Mouse (Mus musculus) layer of hippocampus, postnatal 10 days (tissue): ENCODE measurements around the gene Hist1h2be. TPM values are rescaled to one million over a fixed set of nuclear protein-coding genes. Genes with fewer than 3 reads are reported as not detected.

ENCODE experiments used
- DNase-seq, 2 experiments: peaks; one replicate each; pipeline ENCODE4 v3.0.0; 2021; ENCODE audit warnings: low spot score in 2 of 2
- long read RNA-seq: library from polyadenylated mRNA; stranded (forward); transcript quantifications from one replicate; pipeline ENCODE4 v2.0.0, GENCODE M21; 2023
- total RNA-seq, 2 experiments: library from RNA; stranded (reverse); gene quantifications; 2 replicates each; pipeline ENCODE4 v1.2.3; 2021

Hist1h2be gene
- total RNA-seq, result 1 to 10 TPM; 6.7 to 8.4 TPM
- long read RNA-seq, partial matches to known transcripts, result 0 of 1 reads
- long read RNA-seq, other reads (novel, unspliced or antisense), result 0 of 1 reads

GRCm38 (mm10) chr13:23620733-23621531 is at the start of gene Hist1h2be:
TSS of gene Hist1h2be (minus strand) at chr13:23621124.
- peak; percentile 62 to 71 for DNase-seq

GRCm38 (mm10) chr13:23662536-23662935 is 41.6 kb upstream of the Hist1h2be start:
- DNase-seq, result no peak

DNA sequence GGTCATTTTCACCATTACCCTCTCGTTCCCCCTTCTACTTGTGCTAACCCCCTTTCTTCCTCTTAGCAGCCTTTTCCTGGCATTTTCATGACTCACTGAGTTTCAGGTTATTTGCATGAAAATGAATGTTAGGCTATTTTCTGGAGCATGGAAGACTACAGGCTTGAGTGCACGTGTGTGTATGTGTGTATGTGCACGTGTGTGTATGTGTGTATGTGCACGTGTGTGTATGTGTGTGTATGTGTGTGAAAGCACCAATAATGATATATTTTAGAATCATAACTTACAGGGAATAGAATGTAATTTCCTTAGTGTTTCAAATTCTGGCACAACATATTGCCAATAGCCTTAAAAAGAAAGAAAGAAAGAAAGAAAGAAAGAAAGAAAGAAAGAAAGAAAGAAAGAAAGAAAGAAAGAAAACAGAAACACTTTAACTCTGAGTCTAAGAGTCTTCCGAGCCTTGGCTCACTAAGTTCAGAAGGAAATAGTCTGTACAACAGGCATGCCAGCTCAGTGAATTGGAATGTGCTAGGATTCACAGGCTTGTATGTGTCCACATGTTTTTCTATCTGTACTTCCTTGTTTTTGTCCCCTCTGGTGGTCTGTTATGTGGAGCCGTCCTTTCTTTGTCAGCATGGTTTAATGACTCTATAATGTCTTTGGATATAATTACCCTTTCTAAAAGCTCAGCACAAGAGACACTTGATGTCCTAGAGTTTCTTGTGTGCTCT is 38.9 kb upstream of the Hist1h2be start:
- no peak for DNase-seq

GRCm38 (mm10) chr13:23630653-23631052 is 9.7 kb upstream of the Hist1h2be start:
- DNase-seq, result no peak

DNA sequence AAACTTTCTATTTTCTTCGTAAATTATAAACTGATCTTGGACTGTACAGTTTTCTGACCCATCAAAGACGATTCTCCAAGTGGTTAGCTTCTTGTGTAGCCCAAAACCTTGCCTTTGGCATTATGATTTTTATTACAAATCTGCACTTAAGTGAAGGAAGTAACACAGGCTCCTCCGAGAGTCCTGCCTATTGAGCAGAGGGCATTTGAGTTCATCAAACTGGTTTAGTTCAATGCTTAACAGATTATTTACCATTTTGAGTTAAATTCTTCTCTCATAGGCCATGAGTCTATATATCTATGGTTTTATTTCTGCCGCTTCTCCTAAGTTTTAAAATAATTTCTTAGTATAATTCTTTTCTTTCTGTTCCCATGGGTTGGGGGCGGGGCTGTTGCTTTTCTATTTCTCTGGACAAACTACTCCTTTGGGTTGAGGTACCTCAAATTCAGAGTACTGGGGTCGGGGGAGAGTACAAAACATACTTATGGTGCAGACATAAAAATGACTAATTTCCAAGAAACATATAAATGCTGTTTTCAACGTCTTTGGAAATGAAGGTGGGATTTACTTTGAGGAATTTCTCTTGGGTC is 2.0 kb upstream of the Hist1h2be start:
- no peak for DNase-seq

DNA sequence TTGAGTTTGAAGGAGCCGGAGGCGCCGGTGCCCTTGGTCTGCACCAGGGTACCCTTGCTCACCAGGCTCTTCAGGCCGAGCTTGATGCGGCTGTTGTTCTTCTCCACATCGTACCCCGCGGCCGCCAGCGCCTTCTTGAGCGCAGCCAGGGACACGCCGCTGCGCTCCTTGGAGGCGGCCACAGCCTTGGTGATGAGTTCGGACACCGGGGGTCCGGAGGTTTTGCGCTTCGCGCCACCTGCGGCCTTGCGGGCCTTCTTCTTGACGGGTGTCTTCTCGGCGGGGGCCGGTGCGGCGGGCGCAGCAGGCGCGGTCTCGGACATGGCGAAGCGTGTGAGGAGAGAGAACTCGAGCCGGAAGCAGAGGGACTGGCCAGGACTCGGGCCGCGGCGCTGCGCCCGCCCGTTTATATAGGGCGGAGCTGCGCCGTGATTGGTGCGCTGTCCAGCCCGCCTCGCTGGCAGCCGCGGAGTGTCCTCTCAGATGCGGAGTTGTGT is 1.3 kb upstream of the Hist1h2be start, which contains the start of gene Hist1h1e:
Hist1h1e (minus strand) TSS at position 384 of the 497 bp plus-strand sequence.
- DNase-seq, result peak; percentile 86 to 89

- DNase-seq, result peak in 1 of 2 experiments; percentile 55
Measured at GRCm38 (mm10) chr13:23621532-23622174, 729 bp upstream of the Hist1h2be start.

DNA sequence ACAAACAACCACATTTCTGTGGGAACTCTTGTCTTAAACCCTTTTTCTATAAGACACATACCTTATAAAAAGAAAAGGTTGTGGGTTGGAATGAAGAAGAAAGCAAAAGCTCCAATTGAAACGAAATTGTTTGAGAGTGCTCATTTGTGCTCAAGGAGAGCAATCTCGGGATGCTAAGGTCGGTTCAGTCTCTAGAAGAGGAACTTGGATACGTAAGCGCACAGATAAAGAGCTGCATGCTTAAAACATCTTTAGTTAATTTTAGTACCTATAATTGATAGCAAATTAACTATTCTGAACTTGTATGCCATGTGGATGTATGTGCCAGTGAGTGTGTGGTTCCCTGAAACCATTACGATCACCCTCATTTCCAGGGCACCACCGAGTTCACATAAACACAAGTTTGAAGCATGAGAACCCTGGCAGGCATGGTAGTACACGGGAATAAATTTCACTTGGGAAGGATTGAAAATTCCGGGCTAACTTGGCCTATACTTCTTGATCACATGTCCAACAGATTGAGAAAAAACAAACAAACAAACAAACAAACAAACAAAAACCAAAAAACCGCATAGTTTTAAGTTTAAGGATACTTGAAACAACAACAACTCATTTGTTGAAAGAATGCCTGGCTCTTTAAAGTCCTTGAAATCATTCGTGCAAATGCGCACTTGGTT is 730 bp downstream of the Hist1h2be start:
- no peak for DNase-seq

GRCm38 (mm10) chr13:23611638-23612037 is 9.3 kb downstream of the Hist1h2be start:
- DNase-seq, result no peak

GRCm38 (mm10) chr13:23610393-23610792 is 10.5 kb downstream of the Hist1h2be start:
- no peak for DNase-seq

- no peak for DNase-seq
Measured at GRCm38 (mm10) chr13:23609844-23610243, 11.1 kb downstream of the Hist1h2be start.

DNA sequence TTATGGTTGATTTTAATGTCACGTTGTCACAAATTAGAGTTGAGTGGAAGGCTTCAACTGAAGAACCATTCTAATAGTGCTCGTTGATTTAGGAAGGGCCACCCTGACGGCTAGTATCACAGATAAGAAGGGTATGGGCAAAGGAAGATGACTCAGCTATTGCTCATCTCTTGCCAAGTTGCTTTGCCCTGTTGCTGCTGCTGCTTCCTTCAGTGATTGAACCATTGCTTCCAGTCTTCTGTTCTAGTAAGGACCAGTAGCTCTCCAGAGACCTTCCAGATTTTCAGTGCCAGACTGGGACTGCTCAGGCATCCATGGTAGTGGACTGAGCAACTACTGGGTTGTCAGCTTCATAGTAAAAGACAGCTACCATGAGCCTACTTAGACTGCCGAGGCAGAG is 11.7 kb downstream of the Hist1h2be start:
- no peak for DNase-seq

DNA sequence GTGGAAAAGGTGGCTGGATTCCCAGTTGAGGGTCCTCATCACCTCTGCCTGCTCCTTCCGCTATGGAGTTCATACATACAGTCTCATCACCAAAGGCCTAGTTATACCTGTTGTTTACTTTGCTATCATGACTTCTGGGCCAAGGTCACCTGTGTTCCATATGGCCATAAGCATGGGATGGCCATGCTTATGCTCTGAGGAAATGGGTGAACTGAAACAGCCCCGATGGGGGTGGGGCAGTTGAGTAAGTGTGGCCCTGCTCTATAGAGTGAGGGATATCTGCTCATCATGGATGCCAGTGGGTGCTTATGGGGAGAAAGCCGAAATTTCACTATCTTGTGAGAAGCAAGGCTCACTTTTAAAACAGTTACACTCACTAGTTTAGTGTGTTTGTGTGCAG is 15.9 kb downstream of the Hist1h2be start:
- no peak for DNase-seq

DNA sequence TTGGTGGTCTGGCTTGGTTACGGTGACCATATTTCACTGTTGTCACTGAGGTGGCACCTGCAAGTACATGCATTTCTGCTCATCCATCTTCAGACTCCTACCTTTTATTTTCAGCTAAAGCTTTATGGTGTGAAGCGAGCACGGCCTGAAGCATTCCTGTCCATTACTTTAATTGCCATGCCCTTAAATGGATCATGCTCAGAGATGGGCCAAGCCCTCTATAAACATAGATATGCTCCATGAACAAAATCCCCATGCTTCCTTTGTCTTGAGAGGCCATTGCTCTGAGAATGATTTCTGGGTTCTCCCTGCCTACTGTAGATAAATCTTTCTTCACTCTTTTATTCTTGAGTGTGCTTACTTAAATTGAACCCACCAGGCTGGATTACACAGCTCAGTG is 16.5 kb downstream of the Hist1h2be start:
- DNase-seq, result no peak

DNA sequence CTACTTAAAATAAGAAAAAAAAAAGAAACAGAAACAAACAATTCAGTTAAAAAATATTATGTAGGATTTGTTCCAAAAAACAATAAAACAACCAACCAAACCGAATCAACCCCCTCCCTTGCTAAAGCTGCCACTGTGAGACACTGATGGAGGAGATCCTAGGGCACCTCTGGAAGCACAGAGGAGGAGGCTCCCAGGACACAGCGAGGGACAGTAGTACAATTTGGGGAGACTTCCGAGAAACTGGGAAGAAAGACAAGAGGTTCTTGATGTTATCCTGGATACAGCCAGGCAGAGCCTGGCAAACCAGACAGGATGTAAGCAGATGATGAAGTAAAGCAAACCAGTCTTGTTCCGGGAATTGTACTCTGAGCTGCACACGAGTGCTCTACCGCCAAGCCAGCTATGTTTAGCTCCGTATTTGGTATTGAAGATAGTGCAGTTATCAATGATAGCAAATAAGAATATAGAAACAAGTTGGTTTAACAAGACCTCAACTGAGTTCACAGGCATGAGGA is 17.7 kb downstream of the Hist1h2be start:
- no peak for DNase-seq

DNA sequence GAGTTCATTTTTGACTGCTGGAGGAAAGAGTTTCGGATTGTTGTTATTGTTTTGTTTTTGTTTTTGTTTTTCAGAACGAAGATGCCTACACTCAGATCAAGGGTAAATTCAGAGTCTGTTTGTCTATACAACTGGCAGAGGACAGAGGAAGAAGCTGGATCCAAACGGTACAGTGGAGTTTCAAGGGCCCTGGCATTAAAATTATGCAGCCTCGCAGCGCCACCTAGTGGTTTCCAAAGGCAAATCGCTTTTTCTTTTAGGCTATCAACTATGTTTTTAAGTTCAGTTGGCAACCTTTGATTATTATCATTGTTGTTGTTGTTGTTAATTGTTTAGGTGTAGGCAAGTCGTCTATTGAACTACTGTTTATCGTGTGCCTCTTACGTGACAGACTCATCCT is 23.0 kb downstream of the Hist1h2be start:
- DNase-seq, result peak; percentile 82 to 86

DNA sequence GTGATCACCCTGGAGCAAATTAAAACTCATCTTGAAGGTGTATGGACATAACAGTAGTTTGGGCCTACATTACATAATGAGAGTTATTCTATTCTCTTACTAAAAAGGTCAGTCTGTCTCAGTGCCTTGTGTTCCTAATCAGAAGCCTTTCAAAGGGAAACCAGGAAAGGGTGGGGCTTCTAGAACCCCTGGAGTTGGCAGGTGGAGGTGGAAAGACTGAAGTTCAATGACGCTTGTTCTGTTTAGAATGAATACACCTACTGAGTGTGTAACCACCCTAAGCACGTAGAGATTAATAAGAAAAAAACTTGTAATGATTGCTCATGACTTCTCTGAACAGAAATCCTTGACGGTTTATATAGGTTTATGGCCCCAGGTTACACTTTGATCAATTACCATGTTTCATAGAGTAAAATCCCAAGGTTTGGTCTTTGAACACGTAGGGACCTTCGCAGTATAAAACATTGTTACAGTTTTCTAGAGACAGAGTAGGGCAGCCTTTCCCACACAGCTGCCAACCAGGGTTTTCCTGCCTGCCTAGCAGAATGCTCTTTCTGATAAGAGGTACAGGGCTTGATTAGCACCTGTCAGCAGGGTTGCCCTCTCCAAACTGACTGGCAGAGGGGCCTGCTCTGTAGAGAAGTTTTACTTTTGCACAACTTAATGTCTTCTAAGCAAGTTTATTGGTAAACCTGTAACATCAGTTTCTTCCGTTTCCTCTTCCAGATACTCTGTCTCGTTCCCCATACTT is 25.1 kb downstream of the Hist1h2be start:
- DNase-seq, result no peak

GRCm38 (mm10) chr13:23595185-23595584 is 25.7 kb downstream of the Hist1h2be start:
- DNase-seq, result no peak

DNA sequence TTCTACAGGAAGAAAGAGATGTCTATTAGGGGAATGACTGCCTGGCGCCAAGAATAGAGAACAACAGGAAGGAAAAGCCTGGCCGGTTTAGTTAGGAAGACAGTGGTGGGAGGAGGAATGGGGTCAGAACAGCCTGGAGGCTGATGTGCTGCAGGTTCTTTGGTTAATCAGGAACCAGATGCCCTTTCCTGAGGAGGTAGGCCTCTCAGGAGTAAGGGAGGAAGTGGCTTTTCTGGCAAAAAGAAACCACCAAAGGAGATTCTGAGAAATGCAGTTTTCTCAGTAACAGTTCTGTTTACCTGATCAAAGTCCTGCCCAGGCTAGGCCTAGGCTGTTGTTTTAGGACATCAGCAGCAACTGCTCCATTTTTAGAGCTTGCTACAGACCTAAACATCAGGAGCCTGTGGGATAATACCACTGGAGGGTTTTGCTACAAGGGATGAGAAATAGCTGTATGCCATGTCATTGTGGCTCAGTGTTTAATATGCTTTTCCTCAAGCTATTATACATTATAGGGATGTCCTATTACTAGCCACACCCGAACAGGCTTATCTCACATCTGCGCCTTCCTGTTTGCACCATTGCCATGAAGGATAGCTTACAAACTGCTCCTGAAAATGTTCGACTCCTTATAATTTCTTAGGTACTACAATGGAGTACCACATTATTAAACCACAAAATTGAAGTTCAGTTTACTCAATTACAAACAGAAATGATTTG is 27.7 kb downstream of the Hist1h2be start:
- no peak for DNase-seq
